Mouse (Mus musculus): ENCODE measurements around the gene Ascc1.

Ascc1 gene

GRCm38 (mm10) chr10:60078561-60078917 lies 75.9 kb downstream of the Ascc1 start:
- no peak for DNase-seq (ENCODE audit: low spot score in 2 of 2)

GRCm38 (mm10) chr10:60080171-60080570 lies 77.6 kb downstream of the Ascc1 start:
- no peak for DNase-seq (ENCODE audit: low spot score in 2 of 2)

- DNase-seq (ENCODE audit: low spot score in 2 of 2): peak in 1 of 2 experiments; percentile 24
Observed at GRCm38 (mm10) chr10:60080601-60080981, 78.0 kb downstream of the Ascc1 start.

GRCm38 (mm10) chr10:60080982-60081825 lies 78.6 kb downstream of the Ascc1 start:
- DNase-seq (ENCODE audit: low spot score in 2 of 2): peak; percentile 32 to 37

GRCm38 (mm10) chr10:60081905-60082304 lies 79.3 kb downstream of the Ascc1 start:
- DNase-seq (ENCODE audit: low spot score in 2 of 2): no peak

GRCm38 (mm10) chr10:60084065-60084464 lies 81.5 kb downstream of the Ascc1 start:
- no peak for DNase-seq (ENCODE audit: low spot score in 2 of 2)

- no peak for DNase-seq (ENCODE audit: low spot score in 2 of 2)
Observed at GRCm38 (mm10) chr10:60092311-60092710, 89.7 kb downstream of the Ascc1 start.

- no peak for DNase-seq (ENCODE audit: low spot score in 2 of 2)
Observed at GRCm38 (mm10) chr10:60093751-60094150, 91.1 kb downstream of the Ascc1 start.

GRCm38 (mm10) chr10:60095558-60095957 lies 93.0 kb downstream of the Ascc1 start:
- DNase-seq (ENCODE audit: low spot score in 2 of 2): no peak

- DNase-seq (ENCODE audit: low spot score in 2 of 2): no peak
Observed at GRCm38 (mm10) chr10:60096302-60096701, 93.7 kb downstream of the Ascc1 start.

GRCm38 (mm10) chr10:60097146-60097545 lies 94.5 kb downstream of the Ascc1 start:
- DNase-seq (ENCODE audit: low spot score in 2 of 2): no peak

- DNase-seq (ENCODE audit: low spot score in 2 of 2): no peak
Observed at GRCm38 (mm10) chr10:60097774-60098173, 95.2 kb downstream of the Ascc1 start.

GRCm38 (mm10) chr10:60105391-60106145 lies 103.0 kb downstream of the Ascc1 start:
- DNase-seq (ENCODE audit: low spot score in 2 of 2): no peak

- no peak for DNase-seq (ENCODE audit: low spot score in 2 of 2)
Observed at GRCm38 (mm10) chr10:60106146-60106530, 103.5 kb downstream of the Ascc1 start, which contains the start of gene Spock2. Gene Spock2, plus strand, starts transcription at chr10:60106219.

- peak in 1 of 2 experiments; percentile 9 for DNase-seq (ENCODE audit: low spot score in 2 of 2)
Observed at GRCm38 (mm10) chr10:60106531-60107186, 104.1 kb downstream of the Ascc1 start.

GRCm38 (mm10) chr10:60107448-60107847 lies 104.8 kb downstream of the Ascc1 start:
- no peak for DNase-seq (ENCODE audit: low spot score in 2 of 2)

- DNase-seq (ENCODE audit: low spot score in 2 of 2): no peak
Observed at GRCm38 (mm10) chr10:60108321-60109111, 105.9 kb downstream of the Ascc1 start.

- DNase-seq (ENCODE audit: low spot score in 2 of 2): no peak
Observed at GRCm38 (mm10) chr10:60109336-60109735, 106.7 kb downstream of the Ascc1 start.

- DNase-seq (ENCODE audit: low spot score in 2 of 2): no peak
Observed at GRCm38 (mm10) chr10:60109989-60110388, 107.4 kb downstream of the Ascc1 start.

GRCm38 (mm10) chr10:60110908-60111475 lies 108.4 kb downstream of the Ascc1 start:
- DNase-seq (ENCODE audit: low spot score in 2 of 2): no peak

Measured in natural killer cell, adult 2 months (primary cell).